Mouse (Mus musculus) midbrain, embryonic 10.5 days (tissue): ENCODE data around the gene Dram1. TPM values are rescaled to one million over a fixed set of nuclear protein-coding genes. Genes with fewer than 3 reads are reported as not detected.

Experiments used
- DNase-seq: peaks from one replicate; pipeline ENCODE4 v3.0.0-alpha.2; 2017; ENCODE audit warnings: low spot score
- H3K27ac ChIP-seq: fragments of 300-500 bp; sonication (generic); replicated peaks from 2 replicates; pipeline ENCODE4 v1.5.1; 2016; ENCODE audit warnings: mild to moderate bottlenecking
- H3K27me3 ChIP-seq: fragments of 300-500 bp; sonication (generic); 2 replicates; pipeline ENCODE4 v1.6.1; 2016; ENCODE audit warnings: low read depth, mild to moderate bottlenecking; ENCODE audit not compliant: poor library complexity, severe bottlenecking
- H3K36me3 ChIP-seq: fragments of 300-500 bp; sonication (generic); 2 replicates; pipeline ENCODE4 v1.6.1; 2016; ENCODE audit warnings: mild to moderate bottlenecking, moderate library complexity
- H3K4me1 ChIP-seq: fragments of 300-500 bp; sonication (generic); 2 replicates; pipeline ENCODE4 v1.6.1; 2016
- H3K4me3 ChIP-seq: fragments of 300-500 bp; sonication (generic); 2 replicates; pipeline ENCODE4 v1.5.1; 2016; ENCODE audit warnings: mild to moderate bottlenecking, moderate library complexity
- H3K9me3 ChIP-seq: fragments of 300-500 bp; sonication (generic); replicated peaks from 2 replicates; pipeline ENCODE4 v1.6.1; 2016; ENCODE audit warnings: mild to moderate bottlenecking
- WGBS: fragments of 180-500 bp; shearing (Covaris S2); methylation state at CpG from one replicate; pipeline ENCODE4 v1.1.7; 2016; 5-methylcytosine and 5-hydroxymethylcytosine counted together
- polyA plus RNA-seq: library from polyadenylated mRNA; unstranded; fragments of >200 nt; fragmentation: Nextera tagmentation; extraction: Ambion mirVana; gene quantifications from 2 replicates; pipeline ENCODE4 v1.2.1, GENCODE M21; 2016

Dram1 gene
- 0.28 and 0.43 TPM in 2 replicates for polyA plus RNA-seq

- Histone ChIP-seq H3K9me3 (no peaks in the 10 kb centered on the region), H3K4me3 (peak within 1 kb of the TSS; percentile 87), H3K4me1 (peaks cover 22% of the 10 kb centered on the region), H3K36me3 (no peaks in the 10 kb centered on the region), H3K27me3 (peaks cover 11% of the 10 kb centered on the region), H3K27ac (peak within 1 kb of the TSS; percentile 91)
- under 1% methylated on average over 83 of the region's 87 CpGs for WGBS
- DNase-seq = peak; percentile 82
These were observed at the start of gene Dram1, which contains the start of gene Gnptab for GRCm38 (mm10) chr10:88379013-88379885. Gene Dram1 (minus strand): TSS chr10:88379080. Gene Gnptab (plus strand): TSS chr10:88379132.

- H3K4me1 ChIP-seq = no peaks in the 10 kb centered on the region
- no peak for DNase-seq
- H3K27me3 ChIP-seq = no peaks in the 10 kb centered on the region
- 90% methylated on average over 6 of the region's 6 CpGs for WGBS
- no peak overlapping the region for H3K27ac ChIP-seq
- peaks cover 30% of the 10 kb centered on the region for H3K36me3 ChIP-seq
- no peaks in the 10 kb centered on the region for H3K9me3 ChIP-seq
- H3K4me3 ChIP-seq = no peak overlapping the region
These were observed 49.1 kb upstream of the Dram1 start for GRCm38 (mm10) chr10:88427998-88428397.

GRCm38 (mm10) chr10:88426896-88427295, 48.0 kb upstream of the Dram1 start:
- Histone ChIP-seq H3K27ac (no peak overlapping the region), H3K4me1 (no peaks in the 10 kb centered on the region), H3K4me3 (no peak overlapping the region), H3K27me3 (no peaks in the 10 kb centered on the region), H3K36me3 (peaks cover 23% of the 10 kb centered on the region), H3K9me3 (no peaks in the 10 kb centered on the region)
- 67% methylated on average over 5 of the region's 5 CpGs for WGBS
- DNase-seq = no peak

- Histone ChIP-seq H3K9me3 (no peaks in the 10 kb centered on the region), H3K27ac (no peak overlapping the region), H3K27me3 (no peaks in the 10 kb centered on the region), H3K4me3 (no peak overlapping the region), H3K36me3 (peaks cover 20% of the 10 kb centered on the region), H3K4me1 (no peaks in the 10 kb centered on the region)
- WGBS = 90% methylated on average over 2 of the region's 2 CpGs
- DNase-seq = no peak
These were observed 47.4 kb upstream of the Dram1 start for GRCm38 (mm10) chr10:88426158-88426816.

DNA sequence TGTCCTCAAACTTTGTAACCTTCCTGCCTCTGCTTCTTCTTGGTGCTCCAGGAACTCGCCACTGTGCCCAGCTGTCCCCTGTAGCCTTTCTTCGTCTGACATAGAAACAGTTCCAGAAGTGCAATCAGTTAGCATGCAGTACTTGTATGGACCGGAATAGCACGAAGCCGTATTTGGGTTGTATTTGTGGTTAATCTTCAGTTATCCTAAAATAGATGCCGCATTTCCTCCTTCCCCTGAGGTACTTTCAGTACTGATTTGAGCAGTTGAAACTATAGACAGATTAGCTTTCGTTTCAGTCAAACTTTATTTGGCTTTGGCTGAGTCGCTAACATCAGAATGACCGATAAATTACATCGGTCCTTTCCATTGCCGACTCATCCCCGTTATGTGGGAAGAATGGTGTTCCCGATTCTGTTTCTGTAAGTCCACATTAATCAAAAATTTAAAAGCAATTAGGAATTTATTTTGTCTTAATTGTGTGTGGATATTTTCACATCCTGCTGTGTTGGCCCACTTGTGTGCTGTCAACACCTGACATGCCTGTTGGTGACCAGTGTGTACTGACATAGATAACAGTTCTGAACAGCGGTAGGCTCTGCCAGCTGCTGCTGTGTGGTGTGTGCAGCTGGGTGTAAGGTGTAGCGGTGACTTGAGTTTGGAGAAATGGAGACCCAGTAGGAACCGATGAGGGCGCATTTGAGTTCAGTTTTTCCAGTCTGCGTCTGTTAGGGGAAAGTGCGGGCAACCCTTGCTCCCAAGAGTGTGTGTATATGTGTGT, 42.0 kb upstream of the Dram1 start:
- no peaks in the 10 kb centered on the region for H3K9me3 ChIP-seq
- H3K4me3 ChIP-seq = no peak overlapping the region
- no peak overlapping the region for H3K27ac ChIP-seq
- no peaks in the 10 kb centered on the region for H3K27me3 ChIP-seq
- peaks cover 10% of the 10 kb centered on the region for H3K36me3 ChIP-seq
- WGBS = 94% methylated on average over 19 of the region's 19 CpGs
- DNase-seq = no peak
- no peaks in the 10 kb centered on the region for H3K4me1 ChIP-seq

- Histone ChIP-seq H3K4me1 (no peaks in the 10 kb centered on the region), H3K9me3 (no peaks in the 10 kb centered on the region), H3K27me3 (no peaks in the 10 kb centered on the region), H3K4me3 (no peak overlapping the region), H3K27ac (no peak overlapping the region), H3K36me3 (peaks cover 14% of the 10 kb centered on the region)
- 87% methylated on average over 11 of the region's 11 CpGs for WGBS
- DNase-seq = no peak
These were observed 41.3 kb upstream of the Dram1 start for GRCm38 (mm10) chr10:88420141-88420541.

DNA sequence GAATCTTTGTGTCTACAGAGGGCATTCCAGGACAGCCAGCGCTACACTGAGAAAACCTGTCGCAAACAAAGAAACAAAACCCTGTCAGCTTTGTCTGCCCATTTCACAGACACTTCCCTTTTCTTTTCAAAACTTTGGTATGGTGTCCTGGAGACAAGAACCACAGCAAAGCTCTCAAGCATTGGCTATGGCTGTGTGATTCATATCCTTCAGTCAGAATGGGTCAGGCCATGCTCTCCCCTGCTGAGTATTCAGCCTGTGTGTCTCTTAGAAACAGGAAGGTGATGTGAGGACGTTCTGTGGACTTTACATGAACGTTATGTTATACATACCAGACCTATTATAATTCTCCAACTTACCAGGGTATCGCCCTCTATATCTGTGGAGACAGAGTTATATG, 38.8 kb upstream of the Dram1 start:
- 91% methylated on average over 5 of the region's 5 CpGs for WGBS
- Histone ChIP-seq H3K36me3 (peaks cover 14% of the 10 kb centered on the region), H3K27me3 (no peaks in the 10 kb centered on the region), H3K27ac (no peak overlapping the region), H3K4me1 (no peaks in the 10 kb centered on the region), H3K9me3 (no peaks in the 10 kb centered on the region), H3K4me3 (no peak overlapping the region)
- no peak for DNase-seq

DNA sequence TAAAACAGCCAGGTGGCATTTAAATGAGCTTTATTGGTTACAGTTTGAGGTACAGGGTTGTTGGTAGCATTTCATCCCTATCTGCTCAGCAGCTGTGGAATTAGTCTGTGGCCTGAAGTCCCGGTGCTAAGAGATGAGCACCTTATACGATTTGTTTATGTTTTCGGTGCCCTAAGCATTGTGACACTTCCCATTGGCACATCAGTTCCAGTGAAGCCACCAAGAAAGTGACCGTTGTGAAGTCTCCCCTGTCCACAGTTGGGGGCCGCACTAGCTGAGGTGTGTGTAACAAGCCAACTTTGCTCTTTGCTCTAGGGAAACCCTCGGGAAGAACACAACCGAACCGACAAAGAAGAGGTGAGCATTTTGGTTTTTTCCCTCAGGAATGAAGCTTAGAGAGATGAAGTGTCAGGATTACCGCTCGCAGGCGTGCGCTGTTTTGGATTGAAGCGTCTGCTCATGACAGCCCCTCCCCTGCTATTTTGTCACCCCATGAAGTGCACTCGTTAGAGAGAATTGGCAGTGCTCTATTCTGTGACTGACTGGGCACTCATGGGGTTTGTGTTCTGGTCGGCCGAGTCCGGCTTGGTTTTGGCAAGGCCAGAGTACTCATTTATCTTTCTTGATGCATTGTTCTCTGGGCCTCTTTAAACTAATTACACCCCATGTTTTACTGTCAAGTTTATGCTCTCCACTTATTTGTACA, 33.6 kb upstream of the Dram1 start:
- Histone ChIP-seq H3K4me1 (no peaks in the 10 kb centered on the region), H3K36me3 (0 out of 2 replicates have a peak, but pooled peaks cover 4% of the 10 kb centered on the region), H3K4me3 (no peak overlapping the region), H3K27ac (no peak overlapping the region), H3K9me3 (no peaks in the 10 kb centered on the region), H3K27me3 (no peaks in the 10 kb centered on the region)
- DNase-seq = no peak
- 87% methylated on average over 17 of the region's 17 CpGs for WGBS

DNA sequence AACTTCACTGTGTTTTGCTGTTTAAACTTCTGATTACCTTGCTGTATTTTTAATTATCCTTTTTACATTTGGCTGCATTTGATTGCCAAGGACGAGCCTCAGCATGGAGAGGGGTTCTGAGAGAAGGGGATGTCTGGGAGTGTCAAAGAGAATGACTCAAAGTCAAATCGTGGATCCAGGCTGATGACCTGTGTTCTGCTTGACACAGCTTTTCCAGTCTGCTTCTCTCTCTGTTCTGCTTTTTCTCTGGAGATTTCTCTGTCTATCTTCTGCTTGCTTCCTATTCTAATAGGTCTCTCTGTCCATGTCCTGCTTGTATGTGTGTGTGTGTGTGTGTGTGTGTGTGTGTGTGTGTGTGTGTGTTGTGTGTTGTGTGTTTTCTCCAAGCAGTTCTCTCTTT, 30.9 kb upstream of the Dram1 start:
- 74% methylated on average over 2 of the region's 2 CpGs for WGBS

GRCm38 (mm10) chr10:88407875-88408631, 29.2 kb upstream of the Dram1 start:
- Histone ChIP-seq H3K27ac (no peak overlapping the region), H3K27me3 (no peaks in the 10 kb centered on the region), H3K4me1 (no peaks in the 10 kb centered on the region), H3K9me3 (no peaks in the 10 kb centered on the region), H3K4me3 (no peak overlapping the region), H3K36me3 (no peaks in the 10 kb centered on the region)
- 93% methylated on average over 12 of the region's 12 CpGs for WGBS
- DNase-seq = no peak

More for the DNA sequence above, 30.9 kb upstream of the Dram1 start:
- no peaks in the 10 kb centered on the region for H3K36me3 ChIP-seq
- H3K9me3 ChIP-seq = no peaks in the 10 kb centered on the region
- DNase-seq = no peak
- H3K27ac ChIP-seq = no peak overlapping the region
- no peak overlapping the region for H3K4me3 ChIP-seq
- H3K4me1 ChIP-seq = no peaks in the 10 kb centered on the region
- no peaks in the 10 kb centered on the region for H3K27me3 ChIP-seq

DNA sequence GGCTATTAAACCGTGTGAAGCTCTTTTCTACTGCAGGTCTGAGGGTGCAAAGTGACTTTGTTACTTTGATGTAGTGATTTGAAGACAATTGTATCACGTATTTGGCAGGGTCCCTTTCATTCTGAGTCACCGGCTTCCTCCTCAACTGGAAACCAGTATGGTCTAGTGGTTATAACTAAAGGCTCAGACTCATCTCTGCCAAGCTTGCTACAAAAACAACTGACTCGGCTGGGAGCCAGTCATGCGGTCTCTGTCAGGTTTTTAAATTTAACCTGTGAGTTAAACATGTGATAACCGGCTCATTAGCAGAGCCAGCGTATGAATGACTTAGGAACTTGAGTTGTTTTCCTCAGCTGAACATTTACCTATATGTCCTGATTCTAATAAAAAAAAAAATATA, 26.9 kb upstream of the Dram1 start:
- H3K36me3 ChIP-seq = peaks cover 14% of the 10 kb centered on the region
- no peak overlapping the region for H3K4me3 ChIP-seq
- H3K4me1 ChIP-seq = no peaks in the 10 kb centered on the region
- WGBS = 89% methylated on average over 7 of the region's 7 CpGs
- H3K27me3 ChIP-seq = no peaks in the 10 kb centered on the region
- no peak for DNase-seq
- H3K27ac ChIP-seq = no peak overlapping the region
- H3K9me3 ChIP-seq = no peaks in the 10 kb centered on the region
